Mouse (Mus musculus) forebrain, embryonic 15.5 days (tissue): Measurements from ENCODE around the gene Ift81. TPM values are rescaled to one million over a fixed set of nuclear protein-coding genes. Genes with fewer than 3 reads are reported as not detected.
"Not testable (repeated sequence)": the region's sequence is repeated elsewhere in the genome, so short reads cannot be mapped to it uniquely, and the experiment has no call there.

Source experiments
- ATAC-seq: fragments of 200-750 bp; cut with Nextera tagmentation; replicated peaks from 2 replicates; pipeline ENCODE4 v1.8.0; 2017; ENCODE audit warnings: mild to moderate bottlenecking, moderate TSS enrichment, moderate library complexity
- H3K27ac ChIP-seq: fragments of 300-500 bp; sonication (generic); replicated peaks from 2 replicates; pipeline ENCODE4 v1.5.1; 2015; ENCODE audit warnings: mild to moderate bottlenecking, inconsistent platforms
- H3K27me3 ChIP-seq: fragments of 300-500 bp; sonication (generic); 2 replicates; pipeline ENCODE4 v1.6.1; 2015; ENCODE audit warnings: inconsistent platforms
- H3K36me3 ChIP-seq: fragments of 300-500 bp; sonication (generic); 2 replicates; pipeline ENCODE4 v1.6.1; 2015; ENCODE audit warnings: mild to moderate bottlenecking, inconsistent platforms
- H3K4me1 ChIP-seq: fragments of 300-500 bp; sonication (generic); 2 replicates; pipeline ENCODE4 v1.6.1; 2015; ENCODE audit warnings: inconsistent platforms
- H3K4me2 ChIP-seq: fragments of 300-500 bp; sonication (generic); replicated peaks from 2 replicates; pipeline ENCODE4 v1.6.1; 2015; ENCODE audit warnings: mild to moderate bottlenecking, inconsistent platforms
- H3K4me3 ChIP-seq: fragments of 300-500 bp; sonication (generic); 2 replicates; pipeline ENCODE4 v1.5.1; 2015; ENCODE audit warnings: mild to moderate bottlenecking, inconsistent platforms
- H3K9ac ChIP-seq: fragments of 300-500 bp; sonication (generic); replicated peaks from 2 replicates; pipeline ENCODE4 v1.6.1; 2015; ENCODE audit warnings: mild to moderate bottlenecking, inconsistent platforms
- H3K9me3 ChIP-seq: fragments of 300-500 bp; sonication (generic); 2 replicates; pipeline ENCODE4 v1.6.1; 2016; ENCODE audit warnings: inconsistent platforms
- WGBS: fragments of 180-500 bp; shearing (Covaris S2); methylation state at CpG from one replicate; pipeline ENCODE4 v1.1.7; 2015; ENCODE audit warnings: mixed read lengths; 5-methylcytosine and 5-hydroxymethylcytosine counted together
- polyA plus RNA-seq: library from polyadenylated mRNA; unstranded; fragments of >200 nt; fragmentation: Nextera tagmentation; extraction: Ambion mirVana; gene quantifications from 2 replicates; pipeline ENCODE4 v1.2.1, GENCODE M21; 2015

Gene Ift81
- polyA plus RNA-seq = 64.3 and 67.0 TPM in 2 replicates

DNA sequence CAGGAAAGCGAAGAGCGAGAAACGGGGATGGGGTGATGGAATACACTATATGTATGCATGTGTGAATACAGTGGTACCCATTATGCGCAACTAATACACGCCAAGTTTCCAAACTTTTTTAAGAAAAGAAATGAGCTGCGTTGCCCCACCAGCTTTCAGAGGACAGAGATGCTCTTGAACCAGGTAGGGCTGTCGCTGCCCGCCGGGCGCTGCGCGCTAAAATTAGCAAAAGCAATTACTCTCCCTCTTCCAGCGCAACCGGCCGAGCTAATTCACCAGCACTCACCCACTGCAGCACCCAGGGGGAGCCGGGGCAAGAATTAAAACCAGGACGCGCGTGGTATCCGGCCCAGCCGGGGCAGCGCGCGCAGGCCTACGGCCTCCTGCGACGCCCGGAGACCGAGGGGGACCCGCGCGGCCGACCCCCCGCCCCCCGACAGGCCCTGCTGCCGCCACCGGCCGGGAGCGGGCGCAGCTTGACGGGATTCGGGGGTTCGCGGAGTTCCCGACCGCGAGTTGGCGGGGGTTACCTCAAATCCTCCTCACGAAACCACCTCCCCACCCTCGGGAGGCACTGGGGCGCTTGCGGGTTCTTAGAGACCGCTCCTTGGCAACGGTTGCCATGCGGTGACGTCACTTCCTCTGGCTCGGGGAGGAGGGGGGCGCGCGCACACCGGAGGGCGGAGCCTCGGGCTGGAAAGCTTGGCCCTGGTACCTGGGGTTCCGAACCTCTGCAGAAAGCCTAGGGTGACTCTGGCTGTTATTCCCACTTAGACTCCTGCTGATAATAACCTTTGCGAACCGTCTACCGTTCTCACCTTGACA, at the start of gene Ift81:
Gene Ift81 (minus strand): TSS at position 611 of the 825 bp plus-strand sequence.
- peak within 1 kb of the TSS; percentile 51 for H3K4me2 ChIP-seq
- under 1% methylated on average over 67 of the region's 67 CpGs for WGBS
- peak; percentile 94 for ATAC-seq

GRCm38 (mm10) chr5:122662501-122662900, 48.2 kb upstream of the Ift81 start:
- Histone ChIP-seq H3K4me2 (no peak overlapping the region), H3K4me3 (no peak overlapping the region), H3K4me1 (no peaks in the 10 kb centered on the region), H3K9me3 (no peaks in the 10 kb centered on the region), H3K27ac (no peak overlapping the region), H3K27me3 (no peaks in the 10 kb centered on the region), H3K9ac (no peak overlapping the region), H3K36me3 (no peaks in the 10 kb centered on the region)
- no peak for ATAC-seq
- WGBS = 95% methylated on average over 6 of the region's 6 CpGs

More for the DNA sequence above, at the start of gene Ift81:
- no peaks in the 10 kb centered on the region for H3K27me3 ChIP-seq
- H3K9ac ChIP-seq = peak within 1 kb of the TSS; percentile 86
- peaks cover 8% of the 10 kb centered on the region; the same call in 1 of the 2 replicates for H3K36me3 ChIP-seq
- H3K4me3 ChIP-seq = peak within 1 kb of the TSS; percentile 70
- no peaks in the 10 kb centered on the region for H3K9me3 ChIP-seq
- peak within 1 kb of the TSS; percentile 89 for H3K27ac ChIP-seq
- H3K4me1 ChIP-seq = peaks cover 12% of the 10 kb centered on the region

DNA sequence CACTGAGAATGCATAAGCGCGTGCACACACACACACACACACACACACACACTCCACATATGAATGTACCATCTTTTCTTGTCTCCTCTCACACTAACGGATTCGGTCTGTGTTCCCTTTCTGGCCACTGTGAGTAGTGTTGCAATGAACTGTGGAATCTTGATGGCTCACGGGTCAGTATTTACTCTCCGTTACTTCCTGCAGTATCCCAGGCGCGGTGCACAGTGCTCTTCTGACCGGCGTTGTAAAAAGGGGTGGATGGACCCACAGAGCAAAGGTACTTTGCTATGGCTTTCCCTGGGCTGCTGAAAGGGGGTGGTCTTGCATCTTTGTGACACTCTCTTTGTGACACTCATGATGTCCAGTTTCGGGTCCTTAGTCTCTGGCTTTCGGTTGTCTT, 42.5 kb upstream of the Ift81 start:
- Histone ChIP-seq H3K27ac (no peak overlapping the region), H3K4me3 (no peak overlapping the region), H3K27me3 (no peaks in the 10 kb centered on the region), H3K9me3 (no peaks in the 10 kb centered on the region), H3K36me3 (no peaks in the 10 kb centered on the region), H3K4me1 (peaks cover 15% of the 10 kb centered on the region), H3K9ac (no peak overlapping the region), H3K4me2 (no peak overlapping the region)
- WGBS = 94% methylated on average over 12 of the region's 12 CpGs
- no peak for ATAC-seq

DNA sequence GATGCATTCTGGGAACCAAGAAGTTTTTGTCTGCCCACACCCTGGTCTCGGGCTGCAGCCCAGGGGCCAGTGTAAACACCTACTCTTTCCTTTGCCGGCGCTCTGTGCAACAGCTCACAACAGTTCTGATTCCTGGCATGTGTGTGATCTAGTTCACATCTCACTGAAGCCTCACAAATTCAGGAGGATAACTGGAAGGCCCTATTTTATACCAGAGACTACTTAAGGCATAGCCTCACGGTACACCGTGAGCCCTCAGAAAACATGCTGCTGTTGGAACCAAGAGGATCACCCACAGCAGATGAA, 39.9 kb upstream of the Ift81 start:
- peaks cover 15% of the 10 kb centered on the region for H3K4me1 ChIP-seq
- no peak overlapping the region for H3K9ac ChIP-seq
- H3K4me3 ChIP-seq = no peak overlapping the region
- H3K9me3 ChIP-seq = no peaks in the 10 kb centered on the region
- H3K36me3 ChIP-seq = no peaks in the 10 kb centered on the region
- ATAC-seq = 0 out of 2 replicates have a peak, but pooled peaks have one; percentile 29
- no peak overlapping the region for H3K4me2 ChIP-seq
- 41% methylated on average over 5 of the region's 5 CpGs for WGBS
- no peaks in the 10 kb centered on the region for H3K27me3 ChIP-seq
- H3K27ac ChIP-seq = peak overlapping the region; percentile 75

DNA sequence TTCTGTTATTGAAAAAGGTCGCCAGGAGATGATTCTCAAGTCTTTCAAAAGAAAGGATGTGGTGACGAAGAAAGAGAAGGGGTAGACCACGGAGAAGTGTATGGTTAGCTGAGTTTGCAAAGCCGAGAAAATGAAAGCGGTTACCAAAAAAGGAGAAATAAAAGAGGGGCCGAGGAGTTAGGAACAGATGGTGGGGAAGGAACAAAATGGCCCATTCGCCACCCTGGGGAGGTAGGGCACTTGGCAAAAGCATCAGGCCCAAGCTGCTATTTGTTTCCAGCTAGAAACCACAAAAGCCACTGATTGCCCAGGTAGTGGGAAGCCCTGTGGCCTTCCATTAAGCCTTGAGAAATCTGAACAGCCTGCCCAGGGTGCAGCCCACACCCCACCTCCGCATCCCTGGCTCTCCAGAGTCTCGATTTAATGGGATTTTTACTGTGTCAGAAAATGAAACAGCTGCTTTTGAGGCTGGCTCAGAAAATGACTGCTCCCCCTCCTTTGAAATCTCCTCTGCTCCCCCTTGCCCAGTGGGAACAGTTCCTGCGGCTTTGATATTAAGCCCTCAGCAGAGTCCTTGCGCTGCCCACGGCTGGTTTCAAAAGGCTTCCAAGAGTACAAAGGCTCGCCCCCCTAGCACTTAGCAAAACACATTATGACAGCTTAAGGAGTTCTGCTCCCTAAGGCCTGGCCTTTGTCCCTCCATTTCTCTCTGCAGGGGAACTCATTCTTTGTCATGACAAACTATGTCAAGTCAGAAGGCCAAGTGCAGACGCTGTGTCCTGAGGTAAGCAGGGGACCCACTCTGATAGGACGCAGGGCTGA, 39.3 kb upstream of the Ift81 start:
- Histone ChIP-seq H3K36me3 (no peaks in the 10 kb centered on the region), H3K4me2 (no peak overlapping the region), H3K9ac (no peak overlapping the region), H3K9me3 (no peaks in the 10 kb centered on the region), H3K27ac (peak overlapping the region; percentile 75), H3K4me3 (no peak overlapping the region), H3K27me3 (no peaks in the 10 kb centered on the region), H3K4me1 (peaks cover 15% of the 10 kb centered on the region)
- WGBS = 11% methylated on average over 15 of the region's 15 CpGs
- peak; percentile 67 for ATAC-seq

GRCm38 (mm10) chr5:122653112-122653445, 38.8 kb upstream of the Ift81 start:
- Histone ChIP-seq H3K4me2 (no peak overlapping the region), H3K27me3 (no peaks in the 10 kb centered on the region), H3K9ac (no peak overlapping the region), H3K4me3 (no peak overlapping the region), H3K36me3 (no peaks in the 10 kb centered on the region), H3K27ac (peak overlapping the region; percentile 75), H3K9me3 (no peaks in the 10 kb centered on the region), H3K4me1 (peaks cover 15% of the 10 kb centered on the region)
- 29% methylated on average over 10 of the region's 10 CpGs for WGBS
- ATAC-seq = no peak

DNA sequence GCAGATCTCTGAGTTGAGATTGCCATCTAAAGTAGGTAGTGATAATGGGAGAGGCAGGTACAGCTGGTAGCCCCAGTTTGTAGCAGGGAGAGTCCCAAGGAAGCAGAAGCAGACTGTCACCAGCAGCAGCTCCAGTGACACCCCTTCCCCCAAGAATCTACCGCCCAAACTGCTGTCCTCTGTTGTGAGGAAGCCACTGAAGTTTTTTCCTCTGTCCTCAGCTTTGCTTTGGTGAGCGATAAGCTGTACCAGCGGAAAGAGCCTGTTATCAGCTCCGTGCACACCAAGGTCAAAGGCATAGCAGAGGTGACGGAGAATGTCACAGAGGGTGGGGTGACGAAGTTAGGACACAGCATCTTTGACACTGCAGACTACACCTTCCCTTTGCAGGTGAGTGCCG, 38.2 kb upstream of the Ift81 start:
- no peak overlapping the region for H3K9ac ChIP-seq
- no peak for ATAC-seq
- no peak overlapping the region for H3K4me3 ChIP-seq
- 83% methylated on average over 7 of the region's 7 CpGs for WGBS
- no peaks in the 10 kb centered on the region for H3K27me3 ChIP-seq
- H3K36me3 ChIP-seq = no peaks in the 10 kb centered on the region
- no peak overlapping the region for H3K4me2 ChIP-seq
- no peaks in the 10 kb centered on the region for H3K9me3 ChIP-seq
- peak overlapping the region; percentile 75 for H3K27ac ChIP-seq
- peaks cover 15% of the 10 kb centered on the region for H3K4me1 ChIP-seq

DNA sequence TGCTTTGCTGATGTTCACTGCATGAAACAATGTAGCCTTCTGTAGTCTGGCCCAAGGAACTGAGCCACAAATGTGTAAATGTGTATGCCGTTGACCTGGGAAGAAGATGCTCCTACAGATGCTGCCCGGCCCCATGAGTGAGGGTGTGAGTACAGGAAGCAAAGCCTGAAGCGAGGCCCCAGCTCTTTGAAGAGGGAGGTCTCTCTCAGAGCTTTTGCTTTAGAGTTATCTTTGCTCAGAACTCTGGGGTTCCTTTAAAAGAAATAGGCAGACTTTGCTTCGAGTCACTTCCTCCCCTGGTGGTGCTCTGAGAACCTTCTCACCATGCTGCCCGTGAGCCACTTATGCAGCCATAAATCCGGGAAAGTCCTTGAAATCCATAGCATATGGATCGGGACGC, 35.8 kb upstream of the Ift81 start:
- Histone ChIP-seq H3K27ac (no peak overlapping the region), H3K9ac (no peak overlapping the region), H3K27me3 (no peaks in the 10 kb centered on the region), H3K4me2 (no peak overlapping the region), H3K4me3 (no peak overlapping the region), H3K4me1 (peaks cover 15% of the 10 kb centered on the region), H3K9me3 (no peaks in the 10 kb centered on the region), H3K36me3 (no peaks in the 10 kb centered on the region)
- WGBS = 90% methylated on average over 8 of the region's 8 CpGs
- ATAC-seq = no peak

GRCm38 (mm10) chr5:122649264-122649663, 34.9 kb upstream of the Ift81 start:
- no peak overlapping the region for H3K9ac ChIP-seq
- peaks cover 13% of the 10 kb centered on the region for H3K4me1 ChIP-seq
- H3K4me3 ChIP-seq = no peak overlapping the region
- no peaks in the 10 kb centered on the region for H3K27me3 ChIP-seq
- no peaks in the 10 kb centered on the region for H3K36me3 ChIP-seq
- no peak for ATAC-seq
- 82% methylated on average over 8 of the region's 8 CpGs for WGBS
- no peak overlapping the region for H3K27ac ChIP-seq
- no peak overlapping the region for H3K4me2 ChIP-seq
- H3K9me3 ChIP-seq = no peaks in the 10 kb centered on the region

DNA sequence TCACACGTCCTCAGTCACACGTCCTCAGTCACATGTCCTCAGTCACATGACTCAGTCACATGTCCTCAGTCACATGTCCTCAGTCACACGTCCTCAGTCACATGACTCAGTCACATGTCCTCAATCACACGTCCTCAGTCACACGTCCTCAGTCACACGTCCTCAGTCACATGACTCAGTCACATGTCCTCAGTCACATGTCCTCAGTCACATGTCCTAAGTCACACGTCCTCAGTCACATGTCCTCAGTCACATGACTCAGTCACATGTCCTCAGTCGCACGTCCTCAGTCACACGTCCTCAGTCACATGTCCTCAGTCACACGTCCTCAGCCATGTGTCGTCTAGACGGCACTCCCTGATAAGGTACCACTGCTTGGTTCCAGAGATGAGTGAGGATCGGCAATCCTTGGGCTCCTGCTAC, 33.6 kb upstream of the Ift81 start:
- not testable (repeated sequence) for H3K27ac ChIP-seq, ATAC-seq, H3K36me3 ChIP-seq, H3K27me3 ChIP-seq, H3K4me1 ChIP-seq, H3K9ac ChIP-seq, H3K9me3 ChIP-seq, H3K4me2 ChIP-seq, H3K4me3 ChIP-seq
- WGBS = 95% methylated on average over 14 of the region's 14 CpGs

GRCm38 (mm10) chr5:122647256-122647924, 33.1 kb upstream of the Ift81 start:
- H3K4me2 ChIP-seq = no peak overlapping the region
- H3K27ac ChIP-seq = no peak overlapping the region
- no peak overlapping the region for H3K4me3 ChIP-seq
- no peaks in the 10 kb centered on the region for H3K4me1 ChIP-seq
- H3K9me3 ChIP-seq = no peaks in the 10 kb centered on the region
- no peak overlapping the region for H3K9ac ChIP-seq
- H3K27me3 ChIP-seq = no peaks in the 10 kb centered on the region
- ATAC-seq = no peak
- WGBS = 68% methylated on average over 9 of the region's 9 CpGs
- H3K36me3 ChIP-seq = no peaks in the 10 kb centered on the region

DNA sequence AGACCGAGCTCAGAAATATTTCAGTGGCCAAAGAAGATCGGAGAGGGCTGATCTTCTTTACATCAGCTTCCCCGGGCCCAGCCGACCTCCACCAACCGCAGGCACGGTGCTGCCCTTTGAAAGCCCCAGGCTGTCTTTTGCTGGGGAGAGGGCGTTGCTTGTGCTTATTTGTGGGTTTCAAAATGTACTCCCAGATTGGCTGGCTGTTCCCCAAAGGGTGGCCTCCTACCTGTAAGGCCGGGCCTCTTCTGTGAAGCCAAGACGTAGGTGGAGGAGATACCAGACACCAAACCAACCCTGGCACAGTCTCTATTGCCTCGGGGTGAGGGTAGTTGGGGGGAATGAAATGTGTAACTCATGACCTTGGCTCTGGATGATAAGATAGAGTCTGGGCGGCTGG, 31.7 kb upstream of the Ift81 start:
- no peaks in the 10 kb centered on the region for H3K36me3 ChIP-seq
- no peak overlapping the region for H3K9ac ChIP-seq
- no peak overlapping the region for H3K27ac ChIP-seq
- H3K9me3 ChIP-seq = no peaks in the 10 kb centered on the region
- WGBS = 87% methylated on average over 11 of the region's 11 CpGs
- H3K4me1 ChIP-seq = no peaks in the 10 kb centered on the region
- no peak for ATAC-seq
- H3K27me3 ChIP-seq = no peaks in the 10 kb centered on the region
- no peak overlapping the region for H3K4me2 ChIP-seq
- no peak overlapping the region for H3K4me3 ChIP-seq
